Mouse (Mus musculus): ENCODE results near the gene Sv2b. TPM values are rescaled to one million over a fixed set of nuclear protein-coding genes. Genes with fewer than 3 reads are reported as not detected.
"Not testable (repeated sequence)": the region's sequence is repeated elsewhere in the genome, so short reads cannot be mapped to it uniquely, and the experiment has no call there.

Sv2b gene
- polyA plus RNA-seq, 1 experiment from 2014 or later: 0.67 TPM

DNA sequence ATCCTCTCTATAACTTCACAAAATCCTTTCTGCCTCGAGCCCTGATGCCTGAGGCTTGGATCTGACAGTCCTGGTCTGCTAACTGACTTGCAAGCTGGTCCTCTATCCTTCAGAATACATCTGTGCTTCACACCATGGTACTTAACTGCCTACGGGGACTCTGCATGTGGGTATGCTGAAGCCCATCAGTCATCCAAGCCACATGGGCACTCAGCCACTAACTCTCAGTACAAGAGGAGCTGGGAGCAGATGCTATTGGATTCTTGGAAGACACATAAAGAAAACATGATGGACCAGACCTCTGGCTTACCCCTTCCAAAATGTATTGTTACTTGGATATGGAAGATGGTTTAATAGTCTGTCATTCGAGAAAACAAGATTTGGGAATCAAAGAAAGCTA is 103.7 kb downstream of the Sv2b start:
- H3K4me2 ChIP-seq (replicated peaks; ENCODE audit: low read depth): no peak overlapping the region
- no peak overlapping the region for H3K4me3 ChIP-seq (ENCODE audit: low read depth, low read length)
- H3K9ac ChIP-seq (ENCODE audit: low read length): no peak overlapping the region
- WGBS: 64% methylated on average over 3 of the region's 3 CpGs
- DNase-seq (ENCODE audit: low spot score): no peak
- no peaks in the 10 kb centered on the region for H3K4me1 ChIP-seq (replicated peaks; ENCODE audit: control insufficient read depth, insufficient read depth)
- no peaks in the 10 kb centered on the region for H3K9me3 ChIP-seq (ENCODE audit: control insufficient read depth, low read length)
- no peak for TF ChIP-seq EP300 (optimal IDR thresholded peaks at IDR 0.05)
- no peak for TF ChIP-seq CTCF (IDR thresholded peaks at IDR 0.05; ENCODE audit: low read depth)
- no peaks in the 10 kb centered on the region for H3K36me3 ChIP-seq (ENCODE audit: control insufficient read depth, insufficient read depth, low read length)
- no peak overlapping the region for H3K27ac ChIP-seq (replicated peaks)
- no peak for ATAC-seq (ENCODE audit: low FRiP score, low TSS enrichment)
- no peaks in the 10 kb centered on the region for H3K27me3 ChIP-seq (ENCODE audit: control insufficient read depth, insufficient read depth, low read length)

- DNase-seq (ENCODE audit: low spot score); H3K4me2 ChIP-seq (replicated peaks; ENCODE audit: low read depth); H3K9me3 ChIP-seq (ENCODE audit: control insufficient read depth, low read length); H3K4me3 ChIP-seq (ENCODE audit: low read depth, low read length); H3K4me1 ChIP-seq (replicated peaks; ENCODE audit: control insufficient read depth, insufficient read depth); H3K27me3 ChIP-seq (ENCODE audit: control insufficient read depth, insufficient read depth, low read length); H3K36me3 ChIP-seq (ENCODE audit: control insufficient read depth, insufficient read depth, low read length); ATAC-seq (ENCODE audit: low FRiP score, low TSS enrichment); H3K9ac ChIP-seq (ENCODE audit: low read length); H3K27ac ChIP-seq (replicated peaks): not testable (repeated sequence)
- WGBS: 90% methylated on average over 1 of the region's 1 CpGs
Measured at GRCm38 (mm10) chr7:75194919-75195230, 114.2 kb downstream of the Sv2b start.

DNA sequence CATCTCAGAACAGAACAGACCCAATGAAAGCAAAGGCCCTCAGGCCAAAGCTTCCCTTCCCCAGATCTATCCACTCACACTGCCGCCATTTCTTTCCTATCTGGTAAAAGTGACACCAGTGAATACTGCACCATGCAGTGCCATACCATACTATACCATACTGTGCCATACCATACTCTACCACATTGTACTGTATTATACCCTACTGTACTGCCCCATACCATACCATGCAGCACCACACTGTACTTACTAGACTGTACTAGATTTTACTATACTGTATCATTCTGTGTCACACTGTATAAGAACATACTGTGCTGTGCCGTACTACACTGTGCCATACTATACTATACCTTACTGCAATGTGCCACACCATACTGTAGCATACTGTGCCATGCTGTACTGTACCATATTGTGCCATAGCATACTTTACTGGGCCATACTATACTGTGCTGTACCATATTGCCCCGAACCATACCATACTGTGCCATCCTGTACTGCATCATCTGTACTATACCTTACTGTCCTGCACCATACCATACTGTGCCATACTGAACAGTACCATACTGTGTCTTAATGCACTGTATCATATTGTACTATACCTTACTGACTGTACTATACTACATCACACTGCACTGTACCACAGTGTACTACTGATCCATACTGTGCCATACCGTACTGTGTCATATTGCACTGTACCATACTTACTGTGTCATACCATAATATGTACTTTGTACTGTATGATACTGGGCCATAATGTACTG is 114.7 kb downstream of the Sv2b start:
- H3K9me3 ChIP-seq (ENCODE audit: control insufficient read depth, low read length): no peaks in the 10 kb centered on the region
- no peak for TF ChIP-seq EP300 (optimal IDR thresholded peaks at IDR 0.05)
- no peak for TF ChIP-seq CTCF (IDR thresholded peaks at IDR 0.05; ENCODE audit: low read depth)
- 92% methylated on average over 4 of the region's 4 CpGs for WGBS

GRCm38 (mm10) chr7:75190192-75190591 is 118.9 kb downstream of the Sv2b start:
- no peak for TF ChIP-seq EP300 (optimal IDR thresholded peaks at IDR 0.05)
- TF ChIP-seq CTCF (IDR thresholded peaks at IDR 0.05; ENCODE audit: low read depth): no peak
- DNase-seq (ENCODE audit: low spot score): no peak
- no peaks in the 10 kb centered on the region for H3K4me1 ChIP-seq (replicated peaks; ENCODE audit: control insufficient read depth, insufficient read depth)
- H3K9ac ChIP-seq (ENCODE audit: low read length): no peak overlapping the region
- H3K4me3 ChIP-seq (ENCODE audit: low read depth, low read length): no peak overlapping the region
- no peaks in the 10 kb centered on the region for H3K36me3 ChIP-seq (ENCODE audit: control insufficient read depth, insufficient read depth, low read length)
- H3K27me3 ChIP-seq (ENCODE audit: control insufficient read depth, insufficient read depth, low read length): no peaks in the 10 kb centered on the region
- H3K9me3 ChIP-seq (ENCODE audit: control insufficient read depth, low read length): no peaks in the 10 kb centered on the region
- 67% methylated on average over 3 of the region's 3 CpGs for WGBS
- H3K27ac ChIP-seq (replicated peaks): no peak overlapping the region
- no peak for ATAC-seq (ENCODE audit: low FRiP score, low TSS enrichment)
- no peak overlapping the region for H3K4me2 ChIP-seq (replicated peaks; ENCODE audit: low read depth)

More for the DNA sequence above, 114.7 kb downstream of the Sv2b start:
- H3K27ac ChIP-seq (replicated peaks): no peak overlapping the region
- H3K9ac ChIP-seq (ENCODE audit: low read length): no peak overlapping the region
- no peak overlapping the region for H3K4me2 ChIP-seq (replicated peaks; ENCODE audit: low read depth)
- no peak for ATAC-seq (ENCODE audit: low FRiP score, low TSS enrichment)
- H3K4me1 ChIP-seq (replicated peaks; ENCODE audit: control insufficient read depth, insufficient read depth): no peaks in the 10 kb centered on the region
- no peaks in the 10 kb centered on the region for H3K36me3 ChIP-seq (ENCODE audit: control insufficient read depth, insufficient read depth, low read length)
- no peak overlapping the region for H3K4me3 ChIP-seq (ENCODE audit: low read depth, low read length)
- no peak for DNase-seq (ENCODE audit: low spot score)
- H3K27me3 ChIP-seq (ENCODE audit: control insufficient read depth, insufficient read depth, low read length): no peaks in the 10 kb centered on the region

DNA sequence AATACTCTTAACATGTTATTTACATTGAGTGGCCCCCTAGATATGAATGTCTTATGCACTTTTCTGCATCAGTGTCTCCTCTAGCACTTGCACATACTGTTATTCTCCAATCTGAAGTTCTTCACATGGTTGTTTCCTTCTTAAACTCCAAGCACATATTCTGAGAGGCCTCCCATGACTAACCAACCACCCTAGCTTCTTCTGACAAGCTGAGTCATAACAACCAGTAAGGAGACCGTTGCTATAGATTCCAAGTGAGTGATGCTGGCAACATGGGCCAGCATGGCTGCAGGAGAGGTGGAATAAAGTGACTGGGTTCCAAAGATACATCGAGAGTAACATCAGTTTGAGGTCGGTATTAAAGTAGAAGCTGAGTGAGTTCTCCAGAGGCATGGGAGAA is 134.0 kb downstream of the Sv2b start:
- Histone ChIP-seq H3K4me1 (replicated peaks; ENCODE audit: control insufficient read depth, insufficient read depth) (no peaks in the 10 kb centered on the region), H3K27me3 (ENCODE audit: control insufficient read depth, insufficient read depth, low read length) (no peaks in the 10 kb centered on the region), H3K36me3 (ENCODE audit: control insufficient read depth, insufficient read depth, low read length) (no peaks in the 10 kb centered on the region), H3K27ac (replicated peaks) (no peak overlapping the region), H3K9me3 (ENCODE audit: control insufficient read depth, low read length) (no peaks in the 10 kb centered on the region), H3K4me2 (replicated peaks; ENCODE audit: low read depth) (no peak overlapping the region), H3K4me3 (ENCODE audit: low read depth, low read length) (no peak overlapping the region), H3K9ac (ENCODE audit: low read length) (no peak overlapping the region)
- WGBS: 88% methylated on average over 3 of the region's 3 CpGs
- TF ChIP-seq CTCF (IDR thresholded peaks at IDR 0.05; ENCODE audit: low read depth): no peak
- TF ChIP-seq EP300 (optimal IDR thresholded peaks at IDR 0.05): no peak
- ATAC-seq (ENCODE audit: low FRiP score, low TSS enrichment) (no peak), DNase-seq (ENCODE audit: low spot score) (no peak)

DNA sequence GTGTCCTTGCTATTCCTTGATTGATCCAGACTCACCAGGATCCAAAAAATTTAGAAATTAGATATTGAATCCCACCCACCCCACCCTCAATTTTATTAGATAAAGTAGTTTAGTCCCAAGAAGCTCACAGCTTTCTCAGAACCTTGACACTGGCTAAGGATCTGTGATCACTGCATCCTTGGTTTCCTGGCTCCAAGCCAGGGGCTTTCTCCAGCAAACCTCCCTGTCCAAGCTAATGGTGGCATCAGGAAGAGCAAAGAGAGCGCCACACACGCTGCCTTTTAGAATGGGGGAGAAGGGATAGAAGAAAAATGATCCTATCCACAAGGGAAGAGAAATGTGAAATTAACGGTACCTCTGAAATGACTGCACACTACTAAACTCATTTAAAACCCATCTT is 141.6 kb downstream of the Sv2b start:
- Histone ChIP-seq H3K27ac (replicated peaks) (no peak overlapping the region), H3K36me3 (ENCODE audit: control insufficient read depth, insufficient read depth, low read length) (no peaks in the 10 kb centered on the region), H3K27me3 (ENCODE audit: control insufficient read depth, insufficient read depth, low read length) (no peaks in the 10 kb centered on the region), H3K4me1 (replicated peaks; ENCODE audit: control insufficient read depth, insufficient read depth) (no peaks in the 10 kb centered on the region), H3K4me3 (ENCODE audit: low read depth, low read length) (no peak overlapping the region), H3K9me3 (ENCODE audit: control insufficient read depth, low read length) (no peaks in the 10 kb centered on the region), H3K9ac (ENCODE audit: low read length) (no peak overlapping the region), H3K4me2 (replicated peaks; ENCODE audit: low read depth) (no peak overlapping the region)
- ATAC-seq (ENCODE audit: low FRiP score, low TSS enrichment) (no peak), DNase-seq (ENCODE audit: low spot score) (no peak)
- WGBS: 70% methylated on average over 3 of the region's 3 CpGs
- TF ChIP-seq EP300 (optimal IDR thresholded peaks at IDR 0.05): no peak
- no peak for TF ChIP-seq CTCF (IDR thresholded peaks at IDR 0.05; ENCODE audit: low read depth)

All from stomach, postnatal 0 days (tissue).